Mouse (Mus musculus) embryonic fibroblast, embryonic 13.5 days (primary cell): ENCODE measurements at regions not wholly inside any gene's neighbourhood (a gene's known extent, or its start where the extent isn't known, plus 50 kb on each side); places are given as distances from the start of the nearest gene placed in this dataset.

ENCODE experiments used
- H3K27ac ChIP-seq: 2 replicates; pipeline ENCODE4 v1.5.1; 2012; ENCODE audit warnings: low read length, control low read depth, inconsistent platforms; ENCODE audit not compliant: insufficient read depth
- H3K4me1 ChIP-seq: 2 replicates; pipeline ENCODE4 v1.6.1; 2011; ENCODE audit warnings: low read length; ENCODE audit not compliant: control insufficient read depth, insufficient read depth
- H3K4me3 ChIP-seq: 2 replicates; pipeline ENCODE4 v1.5.1; 2011; ENCODE audit warnings: mild to moderate bottlenecking, control low read depth, low read length; ENCODE audit not compliant: insufficient read depth
- CTCF ChIP-seq: IDR thresholded peaks from 2 replicates; pipeline ENCODE4 v1.5.1; 2011; ENCODE audit warnings: mild to moderate bottlenecking, control low read depth, low read length, moderate library complexity, borderline replicate concordance; ENCODE audit not compliant: insufficient read depth
- POLR2A ChIP-seq: IDR thresholded peaks from 2 replicates; pipeline ENCODE4 v1.6.1; 2011; ENCODE audit warnings: low read depth, mild to moderate bottlenecking, control low read depth, low read length, moderate library complexity

DNA sequence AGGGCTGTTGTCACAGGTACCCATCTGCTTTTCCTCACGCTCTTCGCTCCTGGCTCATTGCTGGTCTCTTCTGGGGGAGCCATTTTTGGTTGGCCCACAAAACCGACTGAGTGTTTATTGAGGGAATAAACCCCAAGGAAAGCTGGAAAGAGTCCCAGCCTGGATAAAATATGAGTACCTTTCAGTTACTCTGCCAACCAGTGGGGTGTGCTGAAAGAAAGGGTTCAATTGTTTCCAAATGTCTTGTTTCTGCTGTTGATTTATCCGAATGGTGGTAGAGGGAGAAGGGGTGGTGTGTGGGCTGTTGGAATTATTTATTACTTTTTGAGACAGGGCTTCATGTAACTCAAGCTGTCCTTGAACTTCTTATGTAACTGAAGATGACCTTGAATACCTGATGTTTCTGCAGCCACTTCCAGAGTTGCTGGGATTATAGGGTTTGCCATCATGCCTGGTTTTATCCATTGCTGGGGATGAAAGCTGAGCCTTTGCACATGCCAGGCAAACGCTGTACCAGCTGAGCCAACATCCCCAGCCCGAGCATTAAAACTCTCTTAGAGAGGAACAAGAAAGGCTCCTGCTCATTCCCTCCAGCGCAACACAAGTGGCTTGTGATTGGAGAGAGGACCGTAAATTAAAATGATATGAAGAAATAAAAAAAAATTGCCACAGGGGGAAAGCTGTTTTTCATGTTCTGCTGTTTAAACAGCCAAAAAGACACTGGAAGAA, 194.1 kb downstream of the Hhipl2 start:
- Histone ChIP-seq H3K4me3 (no peak overlapping the region), H3K27ac (no peak overlapping the region), H3K4me1 (no peaks in the 10 kb centered on the region)
- no peak for TF ChIP-seq POLR2A
- no peak for TF ChIP-seq CTCF

DNA sequence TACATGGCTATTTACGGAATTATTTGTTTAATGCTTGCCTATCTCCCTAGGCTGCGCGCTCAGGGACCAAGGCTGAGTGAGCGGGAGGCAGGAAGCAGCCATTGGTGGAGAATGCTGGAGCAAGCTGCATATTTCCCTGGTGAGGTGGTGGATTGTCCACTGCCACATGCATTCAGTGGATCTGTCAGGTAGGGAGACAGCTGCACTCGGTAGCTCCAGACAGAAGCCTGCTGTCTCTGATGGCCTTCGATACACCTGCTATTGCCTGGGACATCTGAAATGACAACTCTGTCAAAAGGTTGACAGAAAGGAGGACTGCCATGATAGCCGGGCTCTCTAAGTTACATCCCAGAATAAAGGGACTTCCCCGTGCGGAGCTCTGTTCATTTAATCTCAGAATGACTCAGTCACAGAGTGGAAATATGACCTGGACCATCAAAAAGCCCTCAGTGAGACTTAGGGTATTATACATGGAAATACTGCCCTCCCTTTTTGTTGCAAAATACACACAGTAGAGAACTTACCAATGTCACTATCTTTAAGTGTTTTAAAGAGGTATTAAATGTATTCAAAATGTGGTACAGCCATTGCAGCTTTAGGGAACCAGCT, 201.5 kb downstream of the Hhipl2 start:
- Histone ChIP-seq H3K27ac (no peak overlapping the region), H3K4me3 (no peak overlapping the region), H3K4me1 (no peaks in the 10 kb centered on the region)
- no peak for TF ChIP-seq CTCF

DNA sequence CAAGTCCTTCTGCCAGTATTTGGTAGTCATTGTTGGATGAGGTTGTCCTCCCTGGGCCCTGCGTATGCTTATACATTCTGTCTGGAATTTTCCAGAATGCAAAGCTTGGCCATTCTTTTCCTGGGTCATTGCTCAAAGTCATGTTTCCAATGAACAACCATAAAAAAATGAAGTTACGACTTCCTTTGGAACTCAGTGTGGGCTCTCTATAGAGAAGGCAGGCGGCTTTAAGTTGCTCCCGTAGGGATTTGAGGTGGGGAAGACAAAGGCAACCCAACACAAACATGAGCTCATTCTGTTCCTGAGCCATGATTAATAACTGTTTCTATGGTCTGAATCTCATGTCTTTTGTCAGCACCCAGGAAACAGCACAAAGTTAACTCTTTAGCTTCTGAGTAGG, 204.3 kb downstream of the Hhipl2 start:
- no peak overlapping the region for H3K4me3 ChIP-seq
- TF ChIP-seq CTCF (no peak), POLR2A (no peak)
- H3K27ac ChIP-seq = peak overlapping the region; percentile 80; the same call in 1 of the 2 replicates
- no peaks in the 10 kb centered on the region for H3K4me1 ChIP-seq

DNA sequence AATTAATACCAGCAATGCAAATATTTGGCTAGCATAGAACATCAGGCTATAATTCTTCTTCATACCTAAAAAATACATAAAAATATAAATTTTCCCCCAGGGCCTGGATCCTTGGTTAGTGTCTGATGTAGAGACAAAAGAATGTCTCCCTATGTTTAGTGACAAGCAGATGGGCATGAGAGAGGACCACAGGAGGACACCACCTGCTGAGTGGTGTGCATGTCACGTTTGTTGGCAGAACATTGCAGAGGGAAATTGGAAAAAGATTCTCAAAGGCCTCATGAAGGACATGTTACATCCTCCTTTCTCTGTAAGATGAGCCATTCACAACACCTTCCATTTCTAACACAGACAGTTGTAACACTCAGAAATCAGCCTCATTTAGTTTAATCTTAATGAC, 206.3 kb downstream of the Hhipl2 start:
- H3K4me1 ChIP-seq = no peaks in the 10 kb centered on the region
- H3K4me3 ChIP-seq = no peak overlapping the region
- no peak for TF ChIP-seq CTCF
- TF ChIP-seq POLR2A = no peak
- no peak overlapping the region for H3K27ac ChIP-seq

DNA sequence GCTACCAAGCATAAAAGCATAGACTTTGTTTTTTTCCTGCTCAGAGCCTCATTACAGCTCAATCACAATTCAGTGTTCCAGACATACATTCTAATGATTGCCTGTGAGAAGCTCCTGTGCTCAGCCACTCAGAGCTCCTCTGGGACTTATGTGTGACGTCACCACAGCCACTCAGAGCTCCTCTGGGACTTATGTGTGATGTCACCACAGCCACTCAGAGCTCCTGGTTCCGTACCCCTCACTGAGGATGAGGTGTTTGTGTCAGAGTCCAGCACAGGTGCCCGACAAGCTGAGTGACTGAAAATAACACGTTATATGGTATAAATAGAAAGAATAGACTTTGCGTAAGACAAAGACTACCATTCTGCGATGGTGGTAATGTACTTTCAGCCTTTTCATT, 215.8 kb downstream of the Hhipl2 start:
- Histone ChIP-seq H3K4me1 (no peaks in the 10 kb centered on the region), H3K4me3 (no peak overlapping the region), H3K27ac (no peak overlapping the region)
- no peak for TF ChIP-seq CTCF

DNA sequence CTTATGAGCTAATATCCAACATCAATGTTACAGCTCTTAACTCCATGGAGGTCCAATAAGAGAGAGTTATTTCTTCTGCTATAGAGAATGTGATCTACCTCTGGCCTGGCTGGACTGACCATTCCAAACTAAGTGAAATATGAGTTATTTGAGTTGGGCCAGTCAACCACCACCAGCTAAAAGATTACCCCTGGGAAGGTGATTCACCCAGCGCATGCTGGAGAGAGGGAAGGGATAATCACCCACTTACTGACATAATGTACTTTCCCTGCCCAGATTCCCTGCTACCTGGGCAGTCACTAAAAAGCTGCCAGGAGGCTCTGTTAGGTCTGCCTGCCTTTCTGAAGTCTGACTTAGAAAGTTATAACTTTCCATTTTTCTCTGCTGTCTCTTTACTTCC, 216.8 kb downstream of the Hhipl2 start:
- no peak for TF ChIP-seq CTCF
- TF ChIP-seq POLR2A = no peak
- Histone ChIP-seq H3K4me1 (no peaks in the 10 kb centered on the region), H3K27ac (no peak overlapping the region), H3K4me3 (no peak overlapping the region)

DNA sequence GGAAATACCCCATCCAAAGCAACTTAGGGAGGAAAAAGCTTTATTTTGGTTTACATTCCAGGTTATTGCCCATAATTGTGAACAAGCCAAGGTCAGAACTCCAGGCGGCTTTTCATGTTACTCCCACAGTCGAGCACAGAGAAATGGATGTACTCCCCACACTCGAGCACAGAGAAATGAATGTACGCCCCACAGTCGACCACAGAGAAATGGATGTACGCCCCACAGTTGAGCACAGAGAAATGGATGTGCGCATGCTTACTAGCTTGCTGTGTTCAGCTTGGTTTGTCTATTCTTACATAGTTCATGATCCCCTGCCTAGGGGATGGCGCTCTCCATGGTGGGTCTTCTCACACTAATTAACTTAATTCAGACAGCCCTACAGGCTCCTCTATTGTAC, 219.2 kb downstream of the Hhipl2 start:
- TF ChIP-seq CTCF (no peak), POLR2A (no peak)
- no peaks in the 10 kb centered on the region for H3K4me1 ChIP-seq
- H3K27ac ChIP-seq = no peak overlapping the region
- H3K4me3 ChIP-seq = no peak overlapping the region

DNA sequence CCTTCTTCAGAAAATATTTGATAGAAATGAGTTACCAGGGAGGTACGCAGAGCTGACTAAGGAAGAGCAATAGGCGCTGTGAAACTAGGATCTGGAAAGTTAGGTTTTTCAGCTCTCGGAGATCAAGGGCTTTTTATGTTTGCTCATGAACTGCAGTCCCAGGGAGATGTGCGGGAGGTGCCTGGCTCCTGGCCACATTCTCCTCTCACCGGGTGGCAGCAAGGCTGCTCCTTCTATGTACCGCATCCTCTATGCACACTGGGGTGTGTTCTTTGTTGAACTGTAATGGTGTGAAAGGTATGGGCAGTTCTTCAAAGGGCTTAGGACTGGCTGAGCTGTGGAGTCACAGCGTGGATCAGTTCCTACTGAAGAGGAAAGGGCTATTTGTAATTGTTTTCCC, 221.3 kb downstream of the Hhipl2 start:
- TF ChIP-seq POLR2A = no peak
- TF ChIP-seq CTCF = no peak
- Histone ChIP-seq H3K27ac (no peak overlapping the region), H3K4me3 (no peak overlapping the region), H3K4me1 (no peaks in the 10 kb centered on the region)

DNA sequence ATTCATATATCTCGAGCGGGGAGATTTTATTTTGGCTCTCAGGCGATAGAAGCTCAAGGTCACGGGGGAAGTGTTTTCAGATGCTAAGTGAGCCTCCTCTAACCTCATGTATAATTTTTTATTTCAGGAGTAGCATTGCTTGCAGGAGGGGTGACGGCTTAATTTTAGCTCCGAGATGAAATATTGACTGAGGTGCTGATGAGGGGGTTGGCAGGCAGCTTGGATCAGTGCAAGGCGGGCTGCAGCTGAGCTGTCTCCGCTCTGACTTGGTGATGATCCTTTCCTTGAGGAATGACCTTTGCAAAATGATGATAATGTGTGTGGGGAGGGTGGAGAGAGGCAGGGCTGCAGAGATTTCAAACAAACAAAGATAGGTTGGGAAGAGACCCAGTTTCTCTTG, 222.6 kb downstream of the Hhipl2 start:
- no peak overlapping the region for H3K27ac ChIP-seq
- TF ChIP-seq POLR2A (no peak), CTCF (no peak)
- H3K4me3 ChIP-seq = no peak overlapping the region
- H3K4me1 ChIP-seq = no peaks in the 10 kb centered on the region

DNA sequence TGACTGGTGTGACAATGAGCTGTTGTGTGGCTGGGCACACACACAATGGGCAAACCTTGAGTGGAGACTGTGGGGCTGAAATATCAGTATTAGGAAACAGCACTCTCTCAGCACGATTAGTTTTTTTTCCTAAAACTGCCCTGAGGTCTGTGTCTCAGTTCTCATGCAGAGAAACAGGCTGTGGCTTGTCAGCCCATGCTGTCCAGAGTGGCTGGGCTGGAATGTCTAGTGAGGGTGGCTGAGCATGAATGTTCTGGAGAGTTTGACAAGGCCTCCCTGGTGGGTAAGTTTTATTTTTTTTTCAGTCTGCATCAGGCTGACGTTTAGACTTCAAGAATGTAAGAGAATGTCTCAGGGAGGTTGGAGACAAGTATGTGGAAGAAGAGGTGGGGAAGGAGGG, 226.0 kb downstream of the Hhipl2 start:
- Histone ChIP-seq H3K27ac (no peak overlapping the region), H3K4me1 (no peaks in the 10 kb centered on the region), H3K4me3 (no peak overlapping the region)
- TF ChIP-seq POLR2A (no peak), CTCF (no peak)
